ENCODE assay signal across 21 mouse cellular contexts in genomic region chr19:28770419-28770818, GRCm38 (mm10).
A peak's percentile ranks its signal among the peaks of the same experiment; 100 is the strongest.
DNase-seq lines count a peak whose midpoint lies in the region; ATAC-seq and TF ChIP-seq lines count a peak whose summit lies in the region.
"Had no signal": no experiment of that assay in that cellular context is flagged by ENCODE, and none has a peak within 500 bp of the region (broad histone marks: within the 10 kb centered on the region; RNA-seq: fewer than 3 reads in every experiment).

No protein-coding gene starts in this region.

- WGBS in liver, postnatal 0 days (ENCODE audit: insufficient replicate concordance): 60% methylated on average over 12 of the region's 12 CpGs
- 54% methylated on average over 12 of the region's 12 CpGs for WGBS in liver, embryonic 11.5 days
- 81% methylated on average over 12 of the region's 12 CpGs for WGBS in lung, adult 2 months

- H3K4me1 ChIP-seq in liver, postnatal 0 days (ENCODE audit: insufficient read depth): no peaks in the 10 kb centered on the region
- H3K4me1 ChIP-seq in liver, embryonic 11.5 days (replicated peaks; ENCODE audit: control insufficient read depth, insufficient read depth, low read length): no peaks in the 10 kb centered on the region
- H3K4me1 ChIP-seq in lung, adult 2 months (ENCODE audit: control insufficient read depth, insufficient read depth, low read length): no peaks in the 10 kb centered on the region
- H3K4me1 ChIP-seq: embryonic facial prominence, embryonic 12.5 days; forebrain, embryonic 15.5 days; hindbrain, embryonic 13.5 days had no signal

- H3K4me3 ChIP-seq in liver, postnatal 0 days (ENCODE audit: low read depth, low read length): no peak overlapping the region
- H3K4me3 ChIP-seq in liver, embryonic 11.5 days (ENCODE audit: low read depth, low read length): no peak overlapping the region
- H3K4me3 ChIP-seq in lung, adult 2 months (replicated peaks; ENCODE audit: extremely low read depth, low read depth, low read length): no peak overlapping the region
- H3K4me3 ChIP-seq: embryonic facial prominence, embryonic 12.5 days; forebrain, embryonic 15.5 days; heart, embryonic 10.5 days; hindbrain, embryonic 13.5 days had no signal

- no peak for TF ChIP-seq EP300 in liver, postnatal 0 days (IDR thresholded peaks at IDR 0.05; ENCODE audit: low read depth)

- no peak overlapping the region for H3K27ac ChIP-seq in liver, postnatal 0 days (ENCODE audit: low read depth)
- no peak overlapping the region for H3K27ac ChIP-seq in liver, embryonic 11.5 days (ENCODE audit: low read depth, low read length)
- H3K27ac ChIP-seq: embryonic facial prominence, embryonic 12.5 days; forebrain, embryonic 15.5 days; heart, embryonic 10.5 days; hindbrain, embryonic 13.5 days; hindbrain, postnatal 0 days had no signal

- no peaks in the 10 kb centered on the region for H3K9me3 ChIP-seq in liver, postnatal 0 days (ENCODE audit: low read length)
- no peaks in the 10 kb centered on the region for H3K9me3 ChIP-seq in liver, embryonic 11.5 days (ENCODE audit: control insufficient read depth, low read length)
- H3K9me3 ChIP-seq: embryonic facial prominence, embryonic 12.5 days; forebrain, embryonic 15.5 days; heart, embryonic 10.5 days; hindbrain, embryonic 13.5 days had no signal

- no peak overlapping the region for H3K9ac ChIP-seq in liver, postnatal 0 days (replicated peaks)
- H3K9ac ChIP-seq in liver, embryonic 11.5 days (ENCODE audit: low read depth, low read length): no peak overlapping the region
- H3K9ac ChIP-seq: embryonic facial prominence, embryonic 12.5 days; forebrain, embryonic 15.5 days; hindbrain, embryonic 13.5 days had no signal

- ATAC-seq in liver, postnatal 0 days: no peak
- peak; percentile 79 for ATAC-seq in liver, embryonic 11.5 days (replicated peaks; ENCODE audit: low FRiP score)
- peak; percentile 48; the same call in 1 of the 2 replicates for ATAC-seq in megakaryocyte progenitor cell, adult 5-6 weeks (replicated peaks; ENCODE audit: poor library complexity)
- ATAC-seq: forebrain, embryonic 15.5 days; hindbrain, postnatal 0 days had no signal

- peak; percentile 10 for DNase-seq in liver
- DNase-seq in liver, postnatal 0 days: no peak
- DNase-seq in c-Kit-positive CD71-positive TER-119-negative erythroid progenitor cells, embryonic 14.5 days (ENCODE audit: low read depth): peak; percentile 15
- DNase-seq in liver, embryonic 11.5 days (ENCODE audit: low spot score): no peak
- DNase-seq in layer of hippocampus, postnatal 14 days (ENCODE audit: low spot score in 2 of 2): no peak
- DNase-seq in lung, adult 2 months: no peak
- DNase-seq in thymus, adult 18-20 months: no peak
- DNase-seq: adrenal gland, adult 2 months; adrenal gland, postnatal 25 days; cerebellum, adult 11-12 months; cerebellum, adult 9-10 months; cerebellum, postnatal 36 days; embryo, embryonic 11 days; heart, adult 18-20 months; heart, postnatal 14 days had no signal

- no peak for TF ChIP-seq CTCF in liver, postnatal 0 days (IDR thresholded peaks at IDR 0.05; ENCODE audit: low read depth)
- no peak for TF ChIP-seq CTCF in lung, adult 2 months (IDR thresholded peaks at IDR 0.05; ENCODE audit: insufficient read depth, low read length)

- H3K4me2 ChIP-seq in liver, postnatal 0 days (ENCODE audit: low read depth, low read length): no peak overlapping the region
- H3K4me2 ChIP-seq in liver, embryonic 11.5 days: no peak overlapping the region
- H3K4me2 ChIP-seq: embryonic facial prominence, embryonic 12.5 days; forebrain, embryonic 15.5 days; hindbrain, embryonic 13.5 days had no signal

- no peaks in the 10 kb centered on the region for H3K36me3 ChIP-seq in liver, postnatal 0 days (replicated peaks; ENCODE audit: insufficient read depth, low read length)
- no peaks in the 10 kb centered on the region for H3K36me3 ChIP-seq in liver, embryonic 11.5 days (ENCODE audit: control insufficient read depth, insufficient read depth, low read length)
- H3K36me3 ChIP-seq: embryonic facial prominence, embryonic 12.5 days; forebrain, embryonic 15.5 days; heart, embryonic 10.5 days; hindbrain, embryonic 13.5 days had no signal

- no peaks in the 10 kb centered on the region for H3K27me3 ChIP-seq in liver, postnatal 0 days (ENCODE audit: insufficient read depth, low read length)
- no peaks in the 10 kb centered on the region for H3K27me3 ChIP-seq in liver, embryonic 11.5 days (replicated peaks; ENCODE audit: control insufficient read depth, insufficient read depth, low read length)
- H3K27me3 ChIP-seq: embryonic facial prominence, embryonic 12.5 days; forebrain, embryonic 15.5 days; hindbrain, embryonic 13.5 days had no signal

- TF ChIP-seq POLR2A in lung, adult 2 months (IDR thresholded peaks at IDR 0.05; ENCODE audit: borderline replicate concordance, extremely low read depth, low read depth, low read length): no peak

Comparison
In these comparisons a context has a peak if more than half of its experiments do, and no peak if none do; other contexts are left out.
1. DNase-seq: peak in liver (single experiment) and c-Kit-positive CD71-positive TER-119-negative erythroid progenitor cells, embryonic 14.5 days (single experiment); none in liver, postnatal 0 days (single experiment), liver, embryonic 11.5 days (single experiment), layer of hippocampus, postnatal 14 days (0 of 2), lung, adult 2 months (single experiment) and thymus, adult 18-20 months (0 of 2).